Mouse (Mus musculus) midbrain, postnatal 0 days (tissue): ENCODE data around the gene Xrcc4. TPM values are rescaled to one million over a fixed set of nuclear protein-coding genes. Genes with fewer than 3 reads are reported as not detected.

ENCODE experiments used
- ATAC-seq: fragments of 200-750 bp; cut with Nextera tagmentation; 2 replicates; pipeline ENCODE4 v1.8.0; 2017; ENCODE audit warnings: moderate number of reproducible peaks, mild to moderate bottlenecking, moderate TSS enrichment, moderate library complexity; ENCODE audit not compliant: low FRiP score
- DNase-seq: peaks from one replicate; pipeline ENCODE4 v3.0.0-alpha.2; 2015; ENCODE audit warnings: low spot score
- H3K27ac ChIP-seq: fragments of 300-500 bp; sonication (generic); 2 replicates; pipeline ENCODE4 v1.5.1; 2014; ENCODE audit warnings: low read depth, mild to moderate bottlenecking, low read length, mixed read lengths
- H3K27me3 ChIP-seq: fragments of 300-500 bp; sonication (generic); 2 replicates; pipeline ENCODE4 v1.6.1; 2014; ENCODE audit warnings: low read length, control low read depth, mixed read lengths; ENCODE audit not compliant: insufficient read depth
- H3K36me3 ChIP-seq: fragments of 300-500 bp; sonication (generic); 2 replicates; pipeline ENCODE4 v1.6.1; 2014; ENCODE audit warnings: low read length, control low read depth, mixed read lengths; ENCODE audit not compliant: insufficient read depth
- H3K4me1 ChIP-seq: fragments of 300-500 bp; sonication (generic); 2 replicates; pipeline ENCODE4 v1.6.1; 2014; ENCODE audit warnings: mild to moderate bottlenecking, control low read depth, antibody characterized with exemption, low read length, mixed read lengths; ENCODE audit not compliant: insufficient read depth
- H3K4me2 ChIP-seq: fragments of 300-500 bp; sonication (generic); 2 replicates; pipeline ENCODE4 v1.6.1; 2014; ENCODE audit warnings: low read depth, mild to moderate bottlenecking, low read length, mixed read lengths; ENCODE audit not compliant: poor library complexity, severe bottlenecking
- H3K4me3 ChIP-seq: fragments of 300-500 bp; sonication (generic); 2 replicates; pipeline ENCODE4 v1.5.1; 2014; ENCODE audit warnings: low read depth, mild to moderate bottlenecking, low read length, moderate library complexity
- H3K9ac ChIP-seq: fragments of 300-500 bp; sonication (generic); replicated peaks from 2 replicates; pipeline ENCODE4 v1.6.1; 2014; ENCODE audit warnings: mild to moderate bottlenecking, low read length, moderate library complexity, mixed read lengths; ENCODE audit not compliant: poor library complexity, severe bottlenecking
- H3K9me3 ChIP-seq: fragments of 300-500 bp; sonication (generic); 2 replicates; pipeline ENCODE4 v1.6.1; 2016; ENCODE audit warnings: low read length, control low read depth
- CTCF ChIP-seq: IDR thresholded peaks from 2 replicates; pipeline ENCODE4 v1.5.1; 2016; ENCODE audit warnings: antibody characterized with exemption, mild to moderate bottlenecking
- WGBS: fragments of 180-500 bp; shearing (Covaris S2); extraction: QIAGEN DNeasy Blood & Tissue Kit; methylation state at CpG from one replicate; pipeline ENCODE4 v1.1.7; 2014; 5-methylcytosine and 5-hydroxymethylcytosine counted together
- polyA plus RNA-seq: library from polyadenylated mRNA; unstranded; fragments of >200 nt; fragmentation: Nextera tagmentation; extraction: Ambion mirVana; gene quantifications from 2 replicates; pipeline ENCODE4 v1.2.1, GENCODE M21; 2015
- total RNA-seq: library from RNA; depleted of rRNA; stranded (reverse); fragments of >200 nt; gene quantifications from 2 replicates; pipeline ENCODE4 v1.2.3, GENCODE M21; 2014

The Xrcc4 gene
- total and polyA plus RNA-seq, 2 experiments from 2014 or later = 14.7 to 19.1 TPM

GRCm38 (mm10) chr13:89872725-89873124 lies 216.7 kb downstream of the Xrcc4 start:
- no peak for ATAC-seq
- Histone ChIP-seq H3K27ac (no peak overlapping the region), H3K9me3 (no peaks in the 10 kb centered on the region), H3K9ac (no peak overlapping the region), H3K4me2 (no peak overlapping the region), H3K36me3 (no peaks in the 10 kb centered on the region), H3K27me3 (no peaks in the 10 kb centered on the region), H3K4me1 (no peaks in the 10 kb centered on the region), H3K4me3 (no peak overlapping the region)
- no peak for DNase-seq
- 88% methylated on average over 3 of the region's 3 CpGs for WGBS
- TF ChIP-seq CTCF = no peak

- Histone ChIP-seq H3K9ac (no peak overlapping the region), H3K27me3 (no peaks in the 10 kb centered on the region), H3K27ac (no peak overlapping the region), H3K4me3 (no peak overlapping the region), H3K9me3 (no peaks in the 10 kb centered on the region), H3K36me3 (no peaks in the 10 kb centered on the region), H3K4me1 (no peaks in the 10 kb centered on the region), H3K4me2 (no peak overlapping the region)
- ATAC-seq = no peak
- WGBS = 94% methylated on average over 5 of the region's 5 CpGs
- no peak for TF ChIP-seq CTCF
- no peak for DNase-seq
Measured at GRCm38 (mm10) chr13:89854139-89854538, 235.3 kb downstream of the Xrcc4 start.

- WGBS = 70% methylated on average over 2 of the region's 2 CpGs
- Histone ChIP-seq H3K36me3 (no peaks in the 10 kb centered on the region), H3K4me3 (no peak overlapping the region), H3K4me1 (no peaks in the 10 kb centered on the region), H3K27ac (no peak overlapping the region), H3K27me3 (no peaks in the 10 kb centered on the region), H3K4me2 (no peak overlapping the region), H3K9ac (no peak overlapping the region), H3K9me3 (no peaks in the 10 kb centered on the region)
- no peak; the same call in 1 of the 2 replicates for ATAC-seq
- no peak for DNase-seq
- TF ChIP-seq CTCF = no peak
Measured at GRCm38 (mm10) chr13:89850746-89851145, 238.7 kb downstream of the Xrcc4 start.

- Histone ChIP-seq H3K27ac (no peak overlapping the region), H3K4me1 (no peaks in the 10 kb centered on the region), H3K9me3 (no peaks in the 10 kb centered on the region), H3K27me3 (no peaks in the 10 kb centered on the region), H3K4me3 (no peak overlapping the region), H3K9ac (no peak overlapping the region), H3K4me2 (no peak overlapping the region), H3K36me3 (no peaks in the 10 kb centered on the region)
- TF ChIP-seq CTCF = no peak
- DNase-seq = no peak
- 100% methylated on average over 1 of the region's 1 CpGs for WGBS
- ATAC-seq = no peak
Measured at GRCm38 (mm10) chr13:89849955-89850354, 239.5 kb downstream of the Xrcc4 start.

- H3K27ac ChIP-seq = no peak overlapping the region
- no peak overlapping the region for H3K4me2 ChIP-seq
- no peak for ATAC-seq
- no peaks in the 10 kb centered on the region for H3K27me3 ChIP-seq
- no peak for TF ChIP-seq CTCF
- H3K4me3 ChIP-seq = no peak overlapping the region
- H3K9me3 ChIP-seq = no peaks in the 10 kb centered on the region
- H3K9ac ChIP-seq = no peak overlapping the region
- H3K36me3 ChIP-seq = no peaks in the 10 kb centered on the region
- WGBS = 94% methylated on average over 3 of the region's 3 CpGs
- DNase-seq = no peak
- no peaks in the 10 kb centered on the region for H3K4me1 ChIP-seq
Measured at GRCm38 (mm10) chr13:89838635-89839034, 250.8 kb downstream of the Xrcc4 start.

GRCm38 (mm10) chr13:89834485-89834884 lies 254.9 kb downstream of the Xrcc4 start:
- no peaks in the 10 kb centered on the region for H3K4me1 ChIP-seq
- no peak overlapping the region for H3K9ac ChIP-seq
- ATAC-seq (no peak), DNase-seq (no peak)
- WGBS = 86% methylated on average over 3 of the region's 3 CpGs
- H3K4me3 ChIP-seq = no peak overlapping the region
- no peaks in the 10 kb centered on the region for H3K9me3 ChIP-seq
- H3K36me3 ChIP-seq = no peaks in the 10 kb centered on the region
- H3K27ac ChIP-seq = no peak overlapping the region
- no peak for TF ChIP-seq CTCF
- H3K27me3 ChIP-seq = no peaks in the 10 kb centered on the region
- H3K4me2 ChIP-seq = no peak overlapping the region
